Mouse (Mus musculus) kidney, adult 11 months (tissue): Measurements from ENCODE around the gene Slc30a7.

Source experiments
- DNase-seq: peaks from one replicate; pipeline ENCODE4 v3.0.0; 2022

Gene Slc30a7

DNA sequence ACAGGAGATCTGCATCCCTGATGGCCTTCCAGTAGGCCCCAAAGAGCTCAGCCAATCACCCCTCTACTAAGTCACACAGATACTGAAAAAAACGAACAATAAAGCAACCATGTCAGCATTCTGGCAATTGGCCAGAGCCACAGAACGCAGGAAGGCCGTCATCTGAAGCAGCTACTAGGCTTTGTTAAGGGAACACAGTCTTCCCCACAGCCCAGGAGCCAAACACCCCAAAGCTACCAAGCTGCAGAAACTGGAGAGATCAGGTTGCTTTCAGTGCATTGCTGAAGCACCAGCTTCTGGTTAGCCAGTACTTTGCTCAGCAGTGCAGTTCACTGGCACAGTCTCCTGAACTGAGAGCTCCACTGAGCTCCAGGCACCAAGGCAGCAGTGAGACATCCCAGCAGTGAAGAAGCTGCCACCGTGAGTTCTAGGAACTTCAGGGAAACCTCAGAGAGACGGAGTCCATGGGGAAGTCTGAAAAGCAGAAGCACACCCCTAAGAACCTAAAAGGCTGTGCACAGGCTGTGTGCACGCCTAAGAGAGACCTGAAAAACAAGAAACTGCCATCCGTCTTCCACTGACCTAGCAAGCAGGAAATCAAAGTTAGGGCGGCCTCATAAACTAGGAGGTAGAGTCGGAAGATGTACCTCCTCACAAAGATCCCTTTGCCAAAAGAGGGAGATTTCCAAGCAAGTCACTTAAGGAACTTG, 21.9 kb downstream of the Slc30a7 start:
- no peak for DNase-seq

DNA sequence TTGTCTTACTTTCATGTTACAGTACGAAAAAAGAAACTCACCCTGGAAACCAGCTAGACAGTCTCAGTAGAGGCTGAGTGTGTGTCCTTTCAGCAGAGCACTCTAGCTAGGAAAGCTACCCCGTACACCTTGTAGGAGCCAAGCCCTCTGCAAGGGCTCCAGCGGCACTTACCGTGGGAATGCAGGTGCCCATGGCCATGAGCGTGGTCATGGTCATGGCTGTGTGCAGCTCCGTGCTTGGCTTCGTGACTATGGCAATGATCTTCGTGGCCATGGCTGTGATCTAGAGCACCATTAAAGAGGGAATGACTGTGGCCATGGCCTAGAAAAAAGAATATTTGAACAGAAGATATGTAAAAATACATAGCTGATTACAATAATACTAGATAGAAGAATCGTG, 22.6 kb downstream of the Slc30a7 start:
- no peak for DNase-seq

DNA sequence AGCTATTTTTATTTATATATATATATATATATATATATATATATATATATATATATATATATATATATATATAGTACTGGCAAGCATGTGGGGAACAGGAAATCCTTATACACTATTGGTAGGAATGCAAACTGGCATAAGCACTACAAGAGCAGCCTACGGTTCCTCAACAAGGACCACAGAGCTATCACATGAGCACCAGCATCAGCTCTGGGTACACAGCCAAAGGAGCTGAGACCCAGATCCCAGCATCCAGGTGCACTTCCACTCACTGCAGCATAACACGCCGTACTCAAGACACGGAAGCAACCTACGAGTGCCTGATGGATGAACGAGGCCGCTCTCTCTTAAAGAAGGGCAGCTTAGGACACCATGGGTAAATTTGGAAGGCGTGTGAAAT, 24.0 kb downstream of the Slc30a7 start:
- DNase-seq: no peak

DNA sequence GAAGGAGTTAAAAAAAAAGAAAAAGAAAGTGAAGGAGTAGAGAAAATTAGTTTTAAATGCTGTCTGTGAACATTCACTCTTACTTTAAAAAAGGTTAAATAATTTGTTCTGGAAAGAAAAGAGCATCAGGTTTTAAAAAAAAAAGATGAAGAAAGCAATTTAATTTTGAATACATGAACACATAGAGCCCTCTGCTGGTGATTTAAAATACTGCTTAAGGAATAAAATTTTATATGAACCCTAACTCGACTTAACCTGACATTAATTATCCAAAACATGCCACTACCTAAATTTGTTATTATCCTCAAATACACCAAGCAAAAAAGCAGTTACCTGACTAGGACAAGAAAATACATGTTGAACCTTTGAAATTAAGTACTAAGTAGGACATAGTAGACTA, 28.2 kb downstream of the Slc30a7 start:
- no peak for DNase-seq

DNA sequence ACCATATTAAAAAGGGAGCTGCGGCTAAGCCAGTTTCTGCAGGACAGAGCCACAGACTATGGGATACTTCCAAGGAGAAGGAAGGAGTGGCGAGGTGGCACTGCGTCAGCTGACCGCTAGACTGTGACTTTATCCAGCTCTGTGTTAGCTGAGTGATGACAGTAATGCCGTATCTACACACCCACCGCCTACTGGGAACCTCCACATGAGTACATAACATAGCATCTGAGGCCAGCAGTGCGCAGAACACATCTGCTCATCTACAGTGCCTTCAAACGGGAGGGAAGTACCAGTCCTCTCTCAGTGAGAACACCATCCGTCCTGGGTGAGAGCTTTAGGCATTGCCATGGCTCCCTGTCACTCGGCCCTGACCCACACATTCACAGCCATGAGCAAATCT, 32.2 kb downstream of the Slc30a7 start:
- no peak for DNase-seq

DNA sequence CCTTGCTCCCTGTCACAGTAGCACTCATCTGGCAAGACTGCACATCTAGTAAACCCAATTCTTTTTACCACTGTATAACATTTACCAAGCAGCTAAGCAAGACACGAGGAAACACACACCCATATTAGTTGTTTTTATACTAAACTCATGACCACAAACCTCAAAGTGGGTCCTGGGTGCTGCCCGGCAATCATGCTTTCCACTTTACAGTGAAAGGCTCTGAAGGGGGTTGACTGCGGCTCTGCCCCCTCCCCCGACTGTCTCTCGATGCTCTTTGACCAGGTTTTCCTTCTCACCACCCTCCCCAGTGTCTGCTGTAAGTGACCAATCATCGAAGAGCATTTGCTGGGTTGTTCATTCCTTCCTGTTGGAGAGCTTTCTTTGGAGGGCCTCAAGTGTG, 33.0 kb downstream of the Slc30a7 start:
- no peak for DNase-seq

DNA sequence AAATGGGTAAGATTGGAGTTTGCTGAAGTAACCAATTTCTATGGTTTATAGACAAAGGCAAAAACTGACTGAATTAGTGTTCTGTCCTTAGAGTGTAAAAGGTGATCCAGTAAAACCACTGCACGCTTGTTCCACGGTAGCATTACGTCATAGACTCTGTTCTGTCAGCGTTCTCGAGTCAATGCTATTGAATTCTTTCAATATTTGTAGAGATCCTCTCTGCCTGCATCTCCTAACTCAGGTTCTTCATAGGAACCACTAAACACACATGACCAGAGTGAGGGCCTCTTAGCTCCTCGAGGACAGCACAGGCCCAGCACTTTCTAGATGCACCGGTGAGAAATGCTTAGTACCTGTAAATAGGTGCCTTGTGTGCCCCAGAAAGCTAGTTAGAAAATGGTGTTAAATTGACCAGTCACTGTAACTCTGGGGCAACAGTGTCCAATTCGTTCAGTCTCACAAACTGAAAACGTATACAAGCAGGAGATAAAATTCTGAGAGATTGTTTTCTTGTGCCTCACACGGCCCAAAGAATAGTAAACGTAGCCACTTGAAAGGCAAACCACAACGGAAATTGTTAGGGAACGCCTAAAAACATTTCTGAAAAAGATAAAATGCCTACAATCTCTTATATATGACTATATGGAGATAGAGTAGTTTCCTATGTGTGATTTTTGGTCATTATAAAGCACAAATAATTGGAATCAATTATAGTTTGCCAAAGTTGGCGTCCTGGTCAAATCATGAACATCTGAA, 35.1 kb downstream of the Slc30a7 start:
- DNase-seq: no peak

DNA sequence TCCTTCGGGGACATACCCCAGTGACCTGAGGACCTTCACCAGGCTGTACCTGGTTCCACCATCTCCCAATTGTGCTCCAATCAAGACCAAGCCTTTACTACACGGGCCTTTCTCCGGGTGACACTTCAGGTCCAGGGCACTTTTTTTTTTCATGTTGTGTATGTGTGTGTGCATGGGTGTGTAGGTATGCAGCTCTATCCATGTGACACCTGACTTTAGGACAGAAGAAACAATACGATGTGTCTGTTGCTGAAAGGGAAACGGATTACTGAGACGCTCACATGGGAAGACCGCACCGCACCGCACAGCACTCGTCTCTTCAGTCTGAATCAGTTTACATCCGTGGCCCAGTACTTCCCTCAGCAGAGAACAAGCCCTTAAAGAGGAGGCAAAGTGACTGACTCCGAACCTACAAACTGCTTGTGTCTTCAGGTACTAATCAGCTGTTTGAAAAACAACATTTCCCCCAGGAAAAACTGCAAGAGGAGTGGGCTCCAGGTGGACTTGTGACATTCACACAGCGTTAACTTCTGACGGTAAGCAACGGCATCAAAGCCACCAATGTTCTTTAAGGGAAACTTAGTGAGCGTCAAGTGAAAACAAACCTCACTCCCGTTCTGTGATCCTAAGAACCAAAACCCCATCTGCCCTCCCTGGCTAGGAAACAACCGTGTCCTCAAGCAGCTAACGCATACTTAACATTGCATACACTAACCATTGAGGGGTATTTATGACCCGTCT, 36.0 kb downstream of the Slc30a7 start:
- no peak for DNase-seq

DNA sequence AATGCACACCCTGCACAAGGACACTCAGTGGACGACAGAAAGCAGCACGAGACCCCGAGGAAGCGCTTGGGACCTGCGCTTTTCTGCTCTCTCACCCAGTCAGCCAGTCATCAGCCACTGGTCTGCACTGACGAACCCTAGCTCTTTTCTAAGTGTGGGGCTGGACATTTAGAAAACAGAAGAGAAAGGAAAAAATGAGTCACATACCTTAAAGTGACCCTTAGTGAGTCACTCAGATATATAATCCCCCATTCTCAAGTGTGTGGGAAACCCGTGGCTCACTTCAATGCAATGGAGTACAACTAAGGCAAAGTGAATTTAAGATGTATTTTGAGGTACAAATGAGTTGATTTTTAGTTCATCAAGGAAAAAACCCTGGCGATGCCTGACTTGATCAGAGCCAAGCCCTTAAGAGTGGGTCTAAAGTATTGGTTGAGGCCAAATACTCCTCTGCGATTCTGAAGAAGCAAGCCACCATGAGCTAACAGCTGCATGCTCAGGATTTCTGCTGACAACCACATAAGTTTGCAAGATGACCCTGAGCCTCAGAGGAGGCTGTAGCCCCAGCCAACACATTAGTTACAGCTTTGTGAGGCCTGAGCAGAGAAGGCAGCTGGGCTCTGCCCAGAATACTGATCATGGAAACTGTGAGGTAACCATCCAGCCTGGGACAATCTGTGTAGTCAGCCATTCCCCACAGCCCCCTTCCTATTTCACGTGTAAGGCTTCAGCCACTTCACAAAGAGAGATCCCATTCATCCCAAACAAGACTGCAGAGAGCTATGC, 38.3 kb downstream of the Slc30a7 start:
- no peak for DNase-seq

DNA sequence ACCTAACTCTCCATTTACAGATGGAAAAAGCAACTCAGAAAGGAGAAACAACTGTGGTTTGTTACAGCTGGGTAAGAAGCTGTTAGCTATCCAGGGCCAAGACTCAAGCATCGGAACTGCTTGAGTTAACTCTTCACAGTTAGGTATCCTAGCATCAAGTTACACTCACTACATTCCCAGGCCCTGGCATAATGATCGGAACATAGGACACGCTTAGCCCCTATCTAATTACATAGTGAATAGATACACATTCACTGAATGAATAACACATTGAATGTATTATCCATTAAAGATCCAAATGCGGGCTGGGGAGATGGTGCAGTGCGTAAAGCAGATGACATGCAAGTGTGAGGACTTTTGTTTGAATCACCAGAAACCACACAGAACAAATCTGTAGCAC, 43.1 kb downstream of the Slc30a7 start:
- DNase-seq: no peak

DNA sequence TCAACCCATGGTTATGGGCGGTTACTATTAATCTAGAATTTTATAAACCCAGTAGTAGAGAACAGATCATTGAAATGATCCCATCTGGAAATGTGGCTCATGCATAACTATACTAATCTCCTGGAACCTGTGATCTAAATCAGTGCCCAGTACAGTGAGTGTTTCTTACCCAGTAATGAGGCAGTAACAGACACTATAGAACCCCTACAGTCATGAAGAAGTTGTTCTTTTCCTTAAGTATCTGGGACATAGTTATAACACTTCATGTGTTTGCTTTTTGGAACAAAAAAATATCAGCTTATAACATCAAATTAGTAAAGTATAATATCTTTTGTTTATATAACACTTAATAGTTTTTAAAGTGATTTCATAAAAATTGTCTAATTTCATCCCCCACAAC, 43.6 kb downstream of the Slc30a7 start:
- DNase-seq: no peak

DNA sequence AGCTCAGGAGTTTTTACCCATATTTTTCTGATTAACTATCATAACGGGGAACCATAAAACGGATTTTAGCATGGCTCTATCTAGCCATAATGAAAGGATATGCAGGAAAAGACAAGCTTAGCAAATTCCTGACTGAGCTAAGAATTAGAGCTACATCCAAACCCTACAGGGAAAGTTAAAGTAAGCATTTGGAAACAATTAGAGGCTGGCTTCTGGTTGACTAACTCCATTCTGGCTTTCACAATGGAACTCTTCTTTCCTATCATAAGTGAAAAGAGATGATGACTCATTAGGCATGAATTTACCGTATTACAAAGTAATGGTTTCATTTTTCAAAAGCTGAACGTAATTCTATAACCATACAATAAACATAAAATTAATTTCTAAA, 45.2 kb downstream of the Slc30a7 start:
- DNase-seq: no peak

DNA sequence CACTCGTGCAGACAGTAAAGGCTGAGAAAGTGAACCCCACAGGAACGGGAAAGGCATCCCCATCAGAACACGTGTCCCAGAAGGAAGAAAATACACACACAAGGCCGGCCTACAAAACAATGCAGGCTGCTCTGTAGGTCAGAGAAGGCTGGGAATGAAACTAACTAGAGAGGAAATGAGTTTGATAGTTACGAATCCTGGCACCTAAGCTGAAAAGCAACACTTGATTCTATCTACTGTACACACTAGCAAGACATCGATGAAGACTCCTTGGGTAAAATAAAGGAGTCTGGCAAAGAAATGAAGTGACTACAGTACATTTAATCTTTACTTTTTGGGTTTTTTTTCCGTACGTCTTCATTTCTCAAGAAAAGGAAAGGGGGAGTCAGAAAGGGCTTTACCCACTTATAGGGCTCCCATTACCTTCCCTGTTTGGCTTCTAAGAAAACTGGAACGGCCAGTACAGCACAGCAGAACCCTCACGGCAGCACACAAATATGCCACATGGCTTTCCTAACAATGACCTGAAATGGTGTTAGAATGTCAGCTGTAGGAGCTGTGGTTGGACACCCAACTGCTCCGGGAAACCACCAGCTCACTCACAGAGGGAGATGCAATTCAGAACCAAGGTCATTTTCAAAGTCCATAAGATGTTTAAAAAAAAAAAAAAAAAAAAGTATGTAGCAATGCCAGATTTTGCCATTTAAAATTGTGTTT, 45.7 kb downstream of the Slc30a7 start:
- no peak for DNase-seq

DNA sequence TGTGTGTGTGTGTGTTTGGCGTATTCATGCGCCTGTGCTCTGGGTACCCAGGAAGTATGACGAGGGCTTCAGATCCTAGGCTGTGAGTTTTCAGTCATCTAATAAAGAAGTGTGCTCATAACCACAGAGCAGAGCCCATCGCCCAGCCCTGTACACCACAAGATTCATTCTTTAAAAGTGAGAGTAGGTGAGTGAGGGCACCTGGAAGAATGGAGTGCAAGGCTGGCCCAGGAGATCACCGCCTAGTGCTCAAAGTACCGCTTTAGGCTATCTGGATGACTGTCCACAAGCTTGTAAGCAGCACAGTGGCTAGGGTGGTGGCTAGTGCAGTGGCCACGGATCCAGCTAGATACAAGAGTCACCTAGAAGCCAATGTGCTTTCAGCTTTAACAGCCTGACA, 50.0 kb downstream of the Slc30a7 start:
- no peak for DNase-seq

DNA sequence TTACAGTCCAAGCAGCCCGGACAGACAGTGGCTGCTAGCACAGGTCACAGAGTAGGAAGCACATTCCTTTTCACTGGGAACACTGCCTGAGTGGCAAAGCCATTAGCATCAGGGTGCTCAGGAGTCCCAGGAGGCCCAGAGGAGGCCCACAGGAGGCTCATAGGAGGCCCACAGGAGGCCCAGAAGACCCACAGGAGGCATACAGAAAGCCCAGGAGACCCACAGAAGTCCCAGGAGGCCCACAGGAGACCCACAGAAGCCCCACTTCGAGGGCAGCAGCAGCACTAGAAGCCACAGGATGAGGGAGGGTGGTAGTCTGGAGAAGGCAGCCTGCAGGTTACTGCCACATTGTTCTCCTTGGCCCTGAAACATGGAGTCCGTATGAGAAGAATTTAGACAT, 54.1 kb downstream of the Slc30a7 start:
- DNase-seq: no peak

DNA sequence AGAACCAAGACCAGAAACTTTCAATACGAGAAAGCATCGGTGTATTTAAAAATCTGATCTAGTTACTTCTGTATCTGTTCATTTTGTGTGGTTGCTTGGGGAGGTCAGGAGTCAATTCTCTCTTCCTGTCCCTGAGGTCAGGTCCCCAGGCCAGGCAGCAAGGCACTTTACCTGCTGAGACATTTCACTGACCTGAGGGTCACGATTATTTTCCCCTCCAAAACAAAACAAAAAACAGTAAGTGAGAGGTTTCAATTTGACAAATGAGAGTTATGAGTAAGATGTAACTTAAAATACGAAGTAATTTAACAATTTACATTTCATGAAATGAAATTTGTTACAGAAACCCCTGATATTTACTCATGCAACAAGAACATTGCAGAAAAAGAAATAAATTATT, 54.9 kb downstream of the Slc30a7 start:
- DNase-seq: no peak

DNA sequence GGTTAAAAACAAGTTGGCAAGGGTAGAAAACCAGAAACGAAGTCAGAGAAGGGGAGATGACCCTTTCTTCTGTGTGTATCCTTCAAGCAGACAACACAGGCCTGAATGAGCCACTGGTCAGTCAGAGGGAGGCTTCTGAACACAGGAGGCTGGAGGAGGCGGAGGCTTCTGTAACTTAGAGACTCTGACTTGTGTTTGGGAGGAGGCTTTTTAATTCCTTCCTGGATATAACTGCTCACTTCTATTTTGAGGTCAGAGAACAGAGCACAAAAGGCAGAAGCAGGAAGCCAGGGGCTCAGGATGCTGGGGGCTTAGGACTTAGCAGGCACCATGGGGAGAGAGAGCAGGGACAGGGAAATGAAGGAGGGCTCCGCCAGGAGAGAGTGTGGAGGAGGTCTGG, 56.0 kb downstream of the Slc30a7 start:
- DNase-seq: no peak

DNA sequence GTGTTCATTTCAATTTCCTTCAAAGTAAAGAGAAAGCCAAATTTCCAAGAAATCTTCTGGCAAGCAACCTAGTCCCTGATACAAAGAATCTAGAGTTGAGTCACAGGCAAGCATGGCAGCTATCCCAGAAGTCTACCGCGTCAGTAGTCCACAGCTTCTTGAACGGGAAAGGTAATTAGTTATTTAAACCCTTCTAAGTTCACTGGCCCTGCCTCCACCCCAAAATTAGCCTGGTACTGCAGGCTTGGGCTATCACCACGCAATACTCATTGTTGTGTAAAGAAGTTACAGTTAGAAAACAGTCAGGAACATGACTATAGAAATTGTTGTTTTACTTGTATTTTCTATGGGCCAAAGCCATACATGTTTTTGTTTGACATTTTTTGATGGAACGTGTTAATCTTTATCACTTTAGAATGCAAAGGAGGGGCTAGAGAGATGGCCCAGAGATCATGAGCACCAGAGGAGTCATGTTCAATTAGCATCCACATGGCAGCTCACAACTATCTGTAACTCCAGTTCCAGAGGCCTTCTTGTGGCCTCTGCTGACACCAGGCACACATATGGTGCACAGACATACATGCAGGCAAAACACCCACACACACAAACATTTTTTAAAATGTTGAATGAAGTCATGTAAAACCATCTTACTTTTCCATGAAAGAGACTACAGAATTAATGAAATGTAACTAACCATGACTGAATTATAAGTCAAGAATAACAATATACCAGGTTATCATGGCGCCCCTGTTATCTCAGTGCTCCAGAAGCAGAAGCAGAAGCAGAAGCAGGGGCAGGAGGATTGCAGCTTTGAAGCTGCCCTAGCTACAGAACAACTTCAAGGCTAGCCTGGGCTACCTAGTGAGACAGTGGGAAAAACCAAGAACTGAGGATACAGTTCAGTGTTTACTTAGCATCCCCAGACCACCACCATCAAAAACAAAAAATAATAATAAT, 57.0 kb downstream of the Slc30a7 start:
- no peak for DNase-seq

DNA sequence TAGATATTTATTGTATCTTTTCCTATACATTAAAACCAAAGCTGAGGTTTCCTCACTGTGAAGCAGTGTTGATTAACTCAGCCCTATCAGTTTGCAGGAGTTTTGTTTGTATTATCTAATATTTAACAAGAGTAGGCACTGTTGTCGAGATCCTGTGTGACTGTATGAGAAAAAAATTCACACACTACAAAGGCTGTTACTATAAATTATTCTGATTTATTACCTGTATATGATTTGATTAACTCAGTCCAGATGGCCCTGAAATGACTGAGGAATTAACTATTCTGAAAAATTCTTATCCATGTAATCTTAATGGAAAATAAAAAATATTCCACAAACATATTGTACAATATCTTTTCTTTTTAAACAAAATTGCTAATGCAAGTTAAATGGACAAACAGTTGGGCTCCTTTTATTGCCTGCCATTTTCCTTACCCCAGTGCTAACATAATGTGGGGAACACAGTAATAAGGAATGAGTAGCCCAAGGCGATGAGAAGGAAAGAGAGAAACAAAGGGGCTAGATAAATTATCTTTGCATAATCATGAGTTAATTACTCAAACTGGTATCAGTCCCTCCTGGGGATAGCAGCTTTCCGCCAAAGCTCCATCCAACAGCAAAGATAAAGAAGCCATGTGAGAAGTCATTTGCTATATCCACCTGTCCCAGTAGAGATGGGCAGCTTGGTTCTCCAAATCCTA, 57.8 kb downstream of the Slc30a7 start:
- DNase-seq: no peak

DNA sequence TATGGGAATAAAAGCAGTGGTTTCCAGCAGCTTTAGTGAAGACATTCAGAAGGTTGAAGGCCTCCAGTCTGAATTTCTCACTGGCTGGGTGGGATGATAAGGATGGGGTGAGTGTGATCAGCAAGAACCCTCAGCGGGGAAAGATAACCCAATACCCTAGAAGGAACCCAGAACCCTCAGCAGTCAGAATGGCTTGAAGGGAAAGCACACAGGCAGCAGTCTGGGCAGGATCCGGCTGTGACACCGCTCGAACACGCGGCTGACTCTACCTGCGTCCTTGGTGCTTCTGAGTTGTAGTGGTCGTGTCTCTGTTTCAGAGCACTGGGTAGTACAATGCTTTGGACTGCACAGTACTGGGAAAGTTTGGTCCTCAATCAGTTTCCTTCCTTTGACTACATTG, 60.9 kb downstream of the Slc30a7 start:
- DNase-seq: no peak

DNA sequence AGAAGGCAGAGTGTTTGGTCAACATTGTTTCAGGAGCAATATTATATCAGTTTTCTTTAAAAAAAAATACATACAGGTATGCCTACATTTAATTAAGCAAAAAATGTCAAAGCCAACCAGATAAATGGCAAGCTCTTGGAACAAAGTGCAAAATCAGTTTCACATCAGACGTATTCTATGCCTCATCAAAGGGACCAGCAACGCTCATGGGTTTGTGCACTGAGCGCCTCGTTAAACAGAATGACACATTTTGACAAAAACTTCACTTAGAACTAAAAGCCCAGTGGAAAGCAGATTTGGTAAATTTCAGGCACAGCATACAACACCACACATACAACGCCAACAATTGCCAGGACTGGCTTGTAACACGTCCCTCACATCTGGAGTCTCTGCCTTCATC, 62.8 kb downstream of the Slc30a7 start:
- DNase-seq: no peak
